In the genomic region with DNA sequence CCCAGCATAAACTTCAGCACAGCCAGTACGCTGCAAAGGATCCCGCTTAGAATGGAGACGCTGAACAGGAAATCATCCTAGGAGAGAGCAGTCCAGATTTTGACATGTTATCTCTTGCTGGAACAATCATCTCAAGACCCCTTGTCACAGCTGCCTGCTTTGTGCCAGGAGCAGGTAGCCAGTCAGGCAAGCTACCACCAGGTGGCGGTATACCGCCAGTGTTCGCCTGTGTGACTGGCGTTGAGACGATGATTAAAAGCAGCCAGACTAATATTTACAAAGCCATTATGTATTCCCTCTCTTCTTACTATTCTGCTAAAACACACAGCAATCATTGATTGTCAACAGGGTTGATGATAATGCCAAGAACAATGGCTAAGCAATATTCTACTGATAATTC, we compare ENCODE assay signal across 8 mouse cellular contexts.
A peak's percentile ranks its signal among the peaks of the same experiment; 100 is the strongest.
DNase-seq lines count a peak whose midpoint lies in the region; ATAC-seq and TF ChIP-seq lines count a peak whose summit lies in the region.

No protein-coding gene starts in this region.

- CTCF ChIA-PET in Patski (lab: Charles Lee), result interaction anchor here (0.7 to 2.2 kb wide), 6 partner anchors 12 to 426 kb away, joined by 3 to 7 read pairs (median 3); no protein-coding TSS in a partner anchor

- H3K27me3 ChIP-seq in Patski, result peaks cover 4% of the 10 kb centered on the region
- no peaks in the 10 kb centered on the region for H3K27me3 ChIP-seq in forebrain, embryonic 15.5 days
- H3K27me3 ChIP-seq in hindbrain, embryonic 14.5 days (ENCODE audit: control insufficient read depth, insufficient read depth, low read length), result no peaks in the 10 kb centered on the region
- peaks cover 6% of the 10 kb centered on the region; the same call in 1 of the 2 replicates for H3K27me3 ChIP-seq in midbrain, embryonic 13.5 days
- no peaks in the 10 kb centered on the region for H3K27me3 ChIP-seq in small intestine, adult 2 months (ENCODE audit: control insufficient read depth, insufficient read depth, low read length)

- peak overlapping the region; percentile 32; the same call in 1 of the 2 replicates for H3K27ac ChIP-seq in forebrain, embryonic 15.5 days (replicated peaks)
- H3K27ac ChIP-seq in hindbrain, embryonic 14.5 days, result peak overlapping the region; percentile 69
- H3K27ac ChIP-seq in left cerebral cortex, adult 2 months, result no peak overlapping the region
- H3K27ac ChIP-seq in midbrain, embryonic 13.5 days, result peak overlapping the region; percentile 81
- no peak overlapping the region for H3K27ac ChIP-seq in small intestine, adult 2 months (ENCODE audit: insufficient read depth, low read depth, low read length)

- peak; percentile 94 for TF ChIP-seq CTCF in Patski (IDR thresholded peaks at IDR 0.05)
- peak; percentile 94 for TF ChIP-seq CTCF in left cerebral cortex, adult 2 months (IDR thresholded peaks at IDR 0.05)
- peak; percentile 77; the same call in 1 of the 2 replicates for TF ChIP-seq CTCF in small intestine, adult 2 months (IDR thresholded peaks at IDR 0.05; ENCODE audit: extremely low read depth, insufficient read length, insufficient replicate concordance, low read depth, low read length)

- H3K4me1 ChIP-seq in forebrain, embryonic 15.5 days, result 0 out of 2 replicates have a peak, but pooled peaks cover 2% of the 10 kb centered on the region
- H3K4me1 ChIP-seq in hindbrain, embryonic 14.5 days (replicated peaks; ENCODE audit: control insufficient read depth, insufficient read depth, low read length), result 0 out of 2 replicates have a peak, but pooled peaks cover 7% of the 10 kb centered on the region
- H3K4me1 ChIP-seq in midbrain, embryonic 13.5 days (replicated peaks), result peaks cover 12% of the 10 kb centered on the region
- H3K4me1 ChIP-seq in small intestine, adult 2 months (ENCODE audit: control insufficient read depth, insufficient read depth, insufficient read length, low read length), result no peaks in the 10 kb centered on the region

- WGBS in forebrain, embryonic 15.5 days, result 9% methylated on average over 8 of the region's 8 CpGs
- WGBS in hindbrain, embryonic 14.5 days, result 7% methylated on average over 8 of the region's 8 CpGs
- 13% methylated on average over 8 of the region's 8 CpGs for WGBS in midbrain, embryonic 13.5 days
- 6% methylated on average over 8 of the region's 8 CpGs for WGBS in small intestine, adult 2 months

- no peak for TF ChIP-seq POLR2A in small intestine, adult 2 months (IDR thresholded peaks at IDR 0.05; ENCODE audit: low read depth, low read length)

- POLR2A ChIA-PET in Patski (lab: Charles Lee), result no interaction called here

- no peak for ATAC-seq in Patski
- ATAC-seq in cerebellum, adult (ENCODE audit: insufficient number of reproducible peaks, low FRiP score, low TSS enrichment), result 0 out of 2 replicates have a peak, but pooled peaks have one; percentile 38
- peak; percentile 59 for ATAC-seq in forebrain, embryonic 15.5 days (replicated peaks)
- ATAC-seq in hindbrain, embryonic 14.5 days (ENCODE audit: low FRiP score), result peak; percentile 60; the same call in 1 of the 2 replicates
- ATAC-seq in midbrain, embryonic 13.5 days, result peak; percentile 68
- ATAC-seq in erythroid progenitor cell, adult 5-6 weeks (replicated peaks; ENCODE audit: low FRiP score, poor library complexity, severe bottlenecking), result no peak

- in situ Hi-C loops in Patski (cut with MboI; ENCODE audit: low pct_unique_long_range_greater_than_20kb), result loop anchor here (5.0 to 25.0 kb wide), 2 partner anchors 262 to 837 kb away; partner anchors contain the start of gene Lct

- no peak overlapping the region for H3K9ac ChIP-seq in forebrain, embryonic 15.5 days (replicated peaks)
- H3K9ac ChIP-seq in hindbrain, embryonic 14.5 days, result no peak overlapping the region
- no peak overlapping the region; the same call in 1 of the 2 replicates for H3K9ac ChIP-seq in midbrain, embryonic 13.5 days (replicated peaks)

- H3K4me2 ChIP-seq in forebrain, embryonic 15.5 days (replicated peaks), result no peak overlapping the region
- no peak overlapping the region for H3K4me2 ChIP-seq in hindbrain, embryonic 14.5 days (replicated peaks)
- no peak overlapping the region for H3K4me2 ChIP-seq in midbrain, embryonic 13.5 days (replicated peaks)

- intact Hi-C loops in left cerebral cortex, adult 2 months (cut with DNase I), result loop anchor here (1.0 kb wide), 2 partner anchors 179 to 265 kb away; partner anchors contain the start of gene Tmem163

- no peaks in the 10 kb centered on the region for H3K36me3 ChIP-seq in forebrain, embryonic 15.5 days
- no peaks in the 10 kb centered on the region for H3K36me3 ChIP-seq in hindbrain, embryonic 14.5 days (replicated peaks; ENCODE audit: control insufficient read depth, insufficient read depth)
- H3K36me3 ChIP-seq in midbrain, embryonic 13.5 days, result peaks cover 4% of the 10 kb centered on the region; the same call in 1 of the 2 replicates
- no peaks in the 10 kb centered on the region for H3K36me3 ChIP-seq in small intestine, adult 2 months (ENCODE audit: control insufficient read depth, insufficient read depth, low read length)

- no peaks in the 10 kb centered on the region for H3K9me3 ChIP-seq in forebrain, embryonic 15.5 days
- H3K9me3 ChIP-seq in hindbrain, embryonic 14.5 days (ENCODE audit: control insufficient read depth, low read length), result no peaks in the 10 kb centered on the region
- no peaks in the 10 kb centered on the region for H3K9me3 ChIP-seq in midbrain, embryonic 13.5 days

- no peak overlapping the region for H3K4me3 ChIP-seq in forebrain, embryonic 15.5 days
- no peak overlapping the region for H3K4me3 ChIP-seq in hindbrain, embryonic 14.5 days (replicated peaks; ENCODE audit: low read length)
- H3K4me3 ChIP-seq in left cerebral cortex, adult 2 months, result no peak overlapping the region
- no peak overlapping the region for H3K4me3 ChIP-seq in midbrain, embryonic 13.5 days (replicated peaks)
- H3K4me3 ChIP-seq in small intestine, adult 2 months (ENCODE audit: low read depth, low read length), result no peak overlapping the region

- DNase-seq in Patski (ENCODE audit: low read depth, low spot score), result no peak
- DNase-seq in hindbrain, embryonic 14.5 days (ENCODE audit: low spot score), result peak; percentile 92
- peak; percentile 82 to 87 for DNase-seq in left cerebral cortex, adult 2 months (ENCODE audit: extremely low spot score in 1 of 2, low spot score in 2 of 2)

Comparison
In these comparisons a context has a peak if more than half of its experiments do, and no peak if none do; other contexts are left out.
1. ATAC-seq: peak in cerebellum, adult (single experiment), forebrain, embryonic 15.5 days (single experiment), hindbrain, embryonic 14.5 days (single experiment) and midbrain, embryonic 13.5 days (single experiment); none in Patski (single experiment) and erythroid progenitor cell, adult 5-6 weeks (single experiment).
2. H3K27ac ChIP-seq: peak in forebrain, embryonic 15.5 days (single experiment), hindbrain, embryonic 14.5 days (single experiment) and midbrain, embryonic 13.5 days (single experiment); none in left cerebral cortex, adult 2 months (single experiment) and small intestine, adult 2 months (single experiment).
3. Peak in every context shown above with its lines, with median percentiles within 50 percentile points of each other: CTCF ChIP-seq.